Mouse (Mus musculus): ENCODE results near the gene Ppp1r13b.

- no peak for TF ChIP-seq CTCF (IDR thresholded peaks at IDR 0.05)
- no peak for TF ChIP-seq POLR2A (IDR thresholded peaks at IDR 0.05; ENCODE audit: insufficient read depth, low read depth, low read length)
Measured at GRCm38 (mm10) chr12:111874601-111875140, 33.2 kb downstream of the Ppp1r13b start.

Data from heart, adult 2 months (tissue).